Mouse (Mus musculus): ENCODE measurements at regions not wholly inside any gene's neighbourhood (a gene's known extent, or its start where the extent isn't known, plus 50 kb on each side); places are given as distances from the start of the nearest gene placed in this dataset.

DNA sequence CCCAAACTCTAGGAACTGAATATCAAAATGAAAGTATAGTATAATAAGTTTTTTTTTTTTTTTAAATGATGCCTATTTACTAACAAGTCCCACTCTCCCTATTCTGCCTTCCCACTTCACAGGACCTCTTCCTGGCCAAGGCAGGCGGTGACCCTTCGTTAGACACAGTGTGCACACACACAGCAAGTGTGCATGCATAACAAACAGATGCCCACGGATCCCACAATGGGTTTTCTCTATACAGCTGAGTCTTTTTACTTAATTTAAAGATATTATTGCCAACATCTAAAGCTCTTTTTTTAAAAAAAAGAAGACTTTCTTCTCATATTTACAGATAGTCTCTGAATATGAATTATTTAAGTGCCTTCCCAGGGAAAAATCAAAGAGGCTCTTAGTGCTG is 434.5 kb upstream of the Pou3f3 start:
- no peak for DNase-seq (ENCODE audit: low spot score in 2 of 2)

DNA sequence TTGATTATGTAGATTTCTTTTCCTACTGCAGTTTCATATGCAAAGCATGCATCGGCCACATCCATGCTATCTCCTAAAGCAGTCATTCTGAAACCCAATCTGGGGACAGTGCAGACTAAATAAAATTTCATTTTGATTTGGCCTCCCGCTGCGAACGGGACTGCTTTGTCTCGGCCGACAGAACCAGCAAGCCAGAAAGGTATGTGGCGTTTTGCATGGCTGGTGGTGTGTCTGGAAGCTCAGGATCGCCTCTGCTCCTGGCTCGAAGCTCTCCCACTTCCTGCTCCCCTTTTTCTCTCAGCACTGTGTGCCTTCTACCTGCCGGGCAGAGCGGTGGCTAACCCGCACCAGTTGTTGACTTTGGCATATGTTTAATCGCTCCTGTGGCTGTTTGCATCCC is 433.8 kb upstream of the Pou3f3 start:
- DNase-seq (ENCODE audit: low spot score in 2 of 2), result no peak

DNA sequence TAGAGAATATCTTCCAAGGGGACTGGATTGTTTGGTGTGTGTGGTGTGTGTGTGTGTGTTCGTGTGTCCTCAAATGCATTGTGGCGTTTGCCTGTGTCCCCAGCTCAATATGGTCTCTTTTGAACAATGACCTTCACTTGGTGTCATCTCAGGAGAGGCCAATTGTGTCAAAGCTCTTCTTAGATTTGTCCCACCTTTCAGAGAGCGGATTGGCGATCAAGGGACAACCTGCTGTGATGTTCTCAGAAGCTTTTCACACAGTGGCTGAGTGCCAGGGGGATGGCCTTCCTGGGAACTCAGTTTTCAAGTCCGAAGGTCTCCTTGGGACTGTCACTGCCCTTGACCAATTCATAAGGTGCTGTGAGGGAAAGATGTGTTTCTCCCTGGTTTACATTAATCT is 433.0 kb upstream of the Pou3f3 start:
- no peak for DNase-seq (ENCODE audit: low spot score in 2 of 2)

DNA sequence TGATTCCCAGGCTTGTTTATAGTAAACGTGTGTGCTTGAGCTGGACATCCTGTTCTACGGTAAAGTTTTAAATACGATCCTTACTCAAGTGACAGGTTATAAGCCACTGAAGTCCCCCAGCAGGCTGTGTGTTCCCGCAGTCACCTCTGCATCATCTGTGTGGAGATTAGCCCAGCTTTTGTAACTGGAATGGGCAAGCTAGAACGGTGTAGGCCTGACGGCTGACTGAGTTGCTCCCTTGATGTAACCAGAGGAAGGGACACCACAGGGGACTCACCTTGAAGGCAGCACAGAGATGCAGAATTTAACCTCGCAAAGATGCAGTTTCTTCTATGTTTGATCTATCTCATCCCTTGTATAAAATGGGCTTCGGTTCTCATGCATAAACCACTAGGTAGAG is 418.4 kb upstream of the Pou3f3 start:
- no peak for DNase-seq (ENCODE audit: low spot score in 2 of 2)

DNA sequence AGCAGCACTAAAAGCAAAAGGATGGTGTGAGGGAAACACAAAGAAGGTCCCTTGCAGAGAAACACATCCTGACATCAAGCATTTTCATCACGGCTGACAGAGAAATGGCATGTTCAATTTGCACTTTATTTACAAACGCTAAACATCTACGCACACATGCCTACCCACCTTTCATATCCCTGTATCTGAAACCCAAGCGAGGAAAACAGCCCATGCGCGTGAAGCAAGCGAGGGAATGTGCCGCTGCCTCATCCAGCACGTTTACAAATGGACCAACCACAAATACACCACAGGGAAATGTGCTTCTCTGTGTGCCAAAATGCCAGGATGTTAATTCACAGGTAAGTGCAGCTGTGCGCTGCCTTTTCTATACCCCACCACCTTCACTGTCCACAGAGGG is 399.7 kb upstream of the Pou3f3 start:
- no peak for DNase-seq (ENCODE audit: low spot score in 2 of 2)

DNA sequence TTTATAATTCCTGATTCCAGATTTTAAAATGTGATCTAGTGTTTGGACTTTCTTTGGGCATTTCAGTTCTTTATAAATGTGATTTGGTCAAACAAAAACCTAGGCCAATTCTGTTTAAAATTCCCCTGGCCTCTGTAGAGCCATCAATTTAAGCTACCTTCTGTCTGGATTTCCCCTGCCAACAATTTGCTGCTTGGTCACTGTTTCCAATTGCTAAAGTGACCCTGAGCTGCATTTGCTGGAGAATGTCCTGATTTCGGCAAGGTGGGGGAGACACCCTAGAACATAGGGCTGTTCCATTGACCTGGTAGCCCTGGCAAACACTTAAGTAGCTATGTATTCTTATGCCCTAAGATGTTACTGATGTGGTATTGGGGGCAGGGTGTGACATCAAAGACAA is 386.3 kb upstream of the Pou3f3 start:
- no peak for DNase-seq (ENCODE audit: low spot score in 2 of 2)

DNA sequence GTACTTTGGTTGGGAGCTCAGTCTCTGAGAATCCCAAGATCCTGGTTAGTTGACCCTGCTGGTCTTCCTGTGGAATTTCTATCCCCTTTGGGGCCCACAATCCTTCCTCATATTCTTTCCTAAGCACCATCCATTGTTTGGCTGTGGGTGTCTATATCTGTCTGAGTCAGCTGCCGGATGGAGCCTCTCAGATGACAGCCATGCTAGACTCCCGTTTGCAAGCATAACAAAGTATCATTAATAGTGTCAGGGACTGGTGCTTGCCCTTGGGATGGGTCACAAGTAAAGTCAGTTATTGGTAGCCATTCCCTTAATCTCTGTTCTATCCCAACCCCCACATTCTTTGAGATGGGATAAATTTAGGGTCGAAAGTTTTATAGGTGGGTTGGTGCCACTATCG is 382.1 kb upstream of the Pou3f3 start:
- DNase-seq (ENCODE audit: low spot score in 2 of 2), result no peak

DNA sequence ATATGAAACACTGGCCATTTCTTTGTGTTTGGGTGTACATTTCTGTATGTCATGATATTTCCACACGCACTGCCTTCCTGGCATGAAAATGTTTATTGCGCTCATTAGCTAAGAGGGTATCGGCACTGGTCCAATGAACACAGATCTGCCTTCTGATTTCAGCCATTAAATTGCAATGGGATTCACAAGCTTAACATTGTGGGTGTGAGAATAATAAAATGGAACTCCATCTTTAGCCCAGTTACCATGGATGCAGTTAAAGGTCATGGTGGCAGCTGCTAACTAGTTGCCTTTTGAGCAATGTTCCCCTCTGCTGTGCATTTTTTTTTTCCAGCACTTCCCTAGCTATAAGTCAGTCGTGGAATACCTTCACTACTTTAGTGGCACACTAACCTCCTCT is 343.7 kb upstream of the Pou3f3 start:
- DNase-seq (ENCODE audit: low spot score in 2 of 2), result no peak

DNA sequence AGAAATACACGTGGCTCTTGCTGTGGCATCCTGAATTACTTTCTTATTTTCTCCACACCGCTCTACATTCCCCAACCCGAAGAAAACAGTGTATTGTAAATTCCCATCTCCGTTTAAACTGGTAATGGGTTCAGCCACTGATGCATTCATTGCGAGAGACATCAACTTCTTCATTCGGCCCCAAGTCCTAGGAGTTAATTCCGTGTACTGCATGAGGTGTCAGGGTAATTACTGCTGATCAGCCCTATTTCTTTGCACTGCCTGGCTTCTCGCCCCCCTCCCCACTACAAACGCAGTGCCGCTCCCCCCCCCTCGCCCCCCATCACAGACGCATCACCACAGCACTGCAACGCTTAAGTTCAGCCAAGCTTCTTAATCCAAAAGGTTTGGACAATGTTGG is 343.2 kb upstream of the Pou3f3 start:
- no peak for DNase-seq (ENCODE audit: low spot score in 2 of 2)

DNA sequence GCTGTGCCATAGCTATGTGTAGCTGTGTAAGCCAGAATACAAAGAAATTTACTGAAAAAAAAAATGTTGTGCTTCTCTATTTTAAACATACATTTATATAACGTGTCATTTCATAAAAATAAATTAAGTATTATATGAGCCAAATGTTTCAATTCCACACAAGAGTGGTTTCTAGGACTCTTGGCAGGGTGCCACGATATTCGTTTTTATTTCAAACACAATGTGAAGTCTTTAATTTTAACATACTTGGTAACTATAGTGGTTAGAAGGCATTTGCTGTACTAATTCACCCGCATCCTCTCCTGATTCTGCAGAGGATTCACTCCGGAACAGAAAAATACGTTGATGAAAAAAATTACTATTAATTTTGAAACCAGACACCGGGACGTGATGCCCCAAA is 342.5 kb upstream of the Pou3f3 start:
- no peak for DNase-seq (ENCODE audit: low spot score in 2 of 2)

DNA sequence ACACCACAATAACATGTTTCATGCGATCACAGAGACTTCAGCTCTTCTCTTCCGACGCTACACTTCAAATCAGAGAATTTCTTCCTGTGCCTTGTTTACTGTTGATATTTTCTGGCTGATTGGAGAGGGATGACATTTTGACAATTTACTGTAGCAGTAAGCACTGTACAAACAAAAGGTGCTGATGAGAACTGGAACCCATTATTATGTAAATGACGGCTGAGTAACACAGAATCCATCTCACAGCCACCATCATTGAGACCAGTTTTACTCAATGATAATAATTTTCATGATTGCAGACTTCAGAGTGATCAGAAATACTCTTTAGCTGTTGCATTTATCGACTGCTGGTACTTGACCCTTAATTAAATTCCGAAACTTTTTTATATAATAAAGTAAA is 341.5 kb upstream of the Pou3f3 start:
- DNase-seq (ENCODE audit: low spot score in 2 of 2), result no peak

DNA sequence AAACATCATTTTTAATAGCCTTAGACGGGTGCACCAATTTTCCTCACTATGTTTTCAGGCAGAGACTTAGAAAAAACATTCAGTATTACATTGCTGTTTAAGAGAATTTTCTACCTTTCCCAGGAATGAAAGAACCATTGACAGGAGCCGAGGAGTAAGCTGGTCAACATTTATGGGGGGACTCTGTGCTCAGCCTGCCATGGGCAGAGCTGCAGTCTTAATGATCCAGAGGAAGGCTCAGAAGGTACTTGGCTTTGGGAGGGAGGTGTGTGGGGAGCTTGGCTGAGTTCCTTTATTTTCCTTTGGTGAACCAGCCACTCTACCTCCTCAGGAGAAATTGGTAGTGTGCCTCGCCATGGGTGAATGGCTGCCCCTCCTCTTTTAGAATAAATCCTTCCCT is 333.1 kb upstream of the Pou3f3 start:
- DNase-seq (ENCODE audit: low spot score in 2 of 2), result no peak

DNA sequence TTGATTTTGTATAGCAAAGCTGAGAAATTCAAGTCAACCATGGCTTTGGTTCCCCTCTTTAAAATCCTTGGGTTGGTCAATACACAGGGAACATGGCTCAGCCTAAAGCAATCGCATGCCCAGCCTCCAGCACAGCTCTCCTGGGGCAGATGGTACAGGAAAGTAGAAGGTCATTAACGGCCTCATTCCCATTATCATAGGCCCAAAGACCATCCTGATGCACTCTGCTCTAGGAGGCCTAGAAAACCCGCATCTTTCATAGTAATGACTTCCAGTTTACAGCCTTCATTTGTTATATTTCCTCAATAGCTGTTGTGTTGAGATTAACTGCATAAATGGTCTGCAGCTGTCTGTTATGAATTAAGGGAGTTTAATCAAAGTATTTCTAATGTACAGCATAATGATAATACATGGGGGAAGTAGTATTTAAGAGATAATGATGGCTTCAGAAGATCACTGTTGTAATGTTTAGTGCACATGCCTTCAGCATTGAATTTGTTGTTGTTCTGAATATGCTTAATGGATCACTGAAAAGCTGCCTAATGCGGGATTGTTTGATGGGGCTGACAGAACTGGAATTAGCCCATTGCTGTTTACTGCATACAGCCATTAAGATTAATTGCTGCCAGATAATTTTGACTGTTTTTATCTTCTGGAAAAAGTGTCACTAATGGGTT is 329.8 kb upstream of the Pou3f3 start:
- DNase-seq (ENCODE audit: low spot score in 2 of 2), result no peak

DNA sequence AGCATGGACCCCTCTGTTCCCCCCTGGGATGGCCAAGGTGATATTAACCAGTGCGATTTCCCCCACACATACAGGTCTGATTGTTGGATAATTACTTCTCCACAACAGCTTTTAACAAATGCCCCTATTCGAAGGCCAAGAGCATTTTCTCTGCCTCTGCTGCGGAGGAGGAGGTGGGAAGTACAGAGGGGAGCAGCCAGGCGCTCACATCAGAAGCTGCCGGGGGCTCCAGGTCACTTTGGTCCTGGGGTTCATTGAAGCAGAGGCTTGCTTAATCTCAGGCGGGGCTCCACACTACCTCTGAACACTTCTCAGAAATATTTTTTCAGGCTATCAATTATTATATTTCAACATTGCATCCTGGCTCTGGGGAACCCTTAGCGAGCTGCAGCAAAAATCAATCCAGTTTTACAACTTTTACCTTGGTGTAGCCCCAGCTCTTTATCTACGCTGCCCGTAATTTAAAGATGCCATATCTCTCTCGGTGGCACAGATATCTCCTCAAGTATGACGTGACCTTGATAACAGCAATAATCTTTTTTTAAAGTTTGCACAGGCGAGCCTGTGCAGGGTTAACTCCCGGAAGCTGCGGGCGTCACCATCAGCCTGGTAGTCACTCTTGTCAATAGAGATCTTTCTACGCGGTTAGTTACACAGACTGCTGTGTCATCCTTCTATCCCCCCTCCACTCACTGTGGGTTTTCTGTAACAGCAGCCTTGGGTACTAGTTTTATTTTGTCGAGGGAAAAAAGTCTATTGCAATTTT is 307.5 kb upstream of the Pou3f3 start:
- DNase-seq (ENCODE audit: low spot score in 2 of 2), result no peak

DNA sequence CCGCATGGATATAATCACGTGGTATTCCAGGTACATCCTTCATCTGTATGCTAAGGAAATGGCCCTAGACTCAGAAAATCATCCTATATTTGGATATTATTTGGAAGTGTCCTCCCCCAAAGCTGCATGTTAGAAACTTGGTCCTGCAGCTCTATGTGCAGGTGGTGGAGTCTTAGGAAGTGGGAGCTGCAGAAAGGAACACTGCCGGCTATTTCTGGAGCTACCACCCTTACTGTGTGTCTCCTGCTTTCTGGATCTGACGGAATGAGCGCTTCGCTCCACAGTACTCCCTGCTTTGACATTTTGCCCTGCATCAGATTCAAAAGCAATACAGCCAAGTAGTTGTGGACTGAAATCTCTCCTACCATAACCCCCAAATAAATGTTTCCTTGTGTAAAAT is 306.8 kb upstream of the Pou3f3 start:
- no peak for DNase-seq (ENCODE audit: low spot score in 2 of 2)

DNA sequence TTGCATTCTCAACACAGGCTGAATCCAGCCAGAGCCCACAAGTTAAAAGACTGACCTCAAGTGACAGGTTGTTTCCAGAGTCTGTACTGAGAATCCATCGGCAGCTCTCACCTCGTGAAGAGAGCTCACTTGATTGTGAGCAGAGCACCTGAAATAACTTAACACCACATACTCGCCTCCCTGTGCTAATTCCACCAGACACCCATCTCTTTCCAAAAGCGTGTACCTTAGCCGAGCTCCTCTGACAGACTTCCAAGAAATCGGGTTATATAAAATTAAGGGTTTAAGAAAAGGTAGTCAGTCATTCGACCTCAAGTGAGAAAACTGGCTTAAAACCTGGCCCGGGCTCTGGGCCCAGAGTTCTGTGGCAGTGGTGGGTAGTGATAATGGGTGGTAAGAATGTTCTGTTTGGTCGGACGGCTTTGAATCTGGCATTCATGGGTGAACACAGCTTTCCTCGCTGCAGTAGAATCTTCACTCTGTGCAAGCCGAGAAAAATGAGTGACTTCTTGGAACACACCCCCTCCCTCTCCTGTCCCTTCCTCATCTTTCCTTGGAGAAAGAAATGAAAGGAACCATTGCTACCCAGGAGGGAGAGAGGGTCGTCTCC is 299.8 kb upstream of the Pou3f3 start:
- no peak for DNase-seq (ENCODE audit: low spot score in 2 of 2)

DNA sequence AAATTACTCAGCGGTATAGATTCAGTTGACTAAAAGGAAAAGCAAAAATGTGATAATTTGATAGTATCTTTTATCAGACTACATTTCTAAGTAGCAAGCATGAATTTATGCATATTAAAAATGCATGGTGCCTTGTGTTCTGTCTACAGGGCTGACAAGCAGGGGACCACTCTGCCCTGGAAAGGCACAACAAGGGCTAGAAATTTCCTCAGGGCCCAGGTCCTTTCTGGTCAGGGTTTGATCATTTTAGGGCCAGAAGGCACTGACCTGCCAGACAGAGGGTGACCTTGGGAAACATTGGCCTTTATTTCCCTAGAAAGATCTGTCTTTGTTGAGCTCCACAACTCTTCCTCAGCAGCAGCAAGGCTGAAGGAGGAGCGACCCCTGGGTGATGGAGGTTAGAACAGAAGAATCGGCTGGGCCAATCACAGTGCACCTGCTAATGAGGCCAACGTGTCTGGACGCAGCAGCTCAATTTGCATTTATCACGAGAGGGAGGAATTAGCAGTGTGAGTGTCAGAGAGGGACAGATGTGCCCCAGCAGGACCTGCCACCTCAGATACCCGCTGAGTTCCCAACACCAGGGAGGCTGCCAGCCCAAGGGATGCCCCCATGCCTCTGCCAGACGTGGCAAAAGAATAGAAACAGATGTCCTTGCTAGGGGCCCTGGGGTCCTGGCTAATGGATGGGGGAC is 297.0 kb upstream of the Pou3f3 start:
- DNase-seq (ENCODE audit: low spot score in 2 of 2), result no peak

DNA sequence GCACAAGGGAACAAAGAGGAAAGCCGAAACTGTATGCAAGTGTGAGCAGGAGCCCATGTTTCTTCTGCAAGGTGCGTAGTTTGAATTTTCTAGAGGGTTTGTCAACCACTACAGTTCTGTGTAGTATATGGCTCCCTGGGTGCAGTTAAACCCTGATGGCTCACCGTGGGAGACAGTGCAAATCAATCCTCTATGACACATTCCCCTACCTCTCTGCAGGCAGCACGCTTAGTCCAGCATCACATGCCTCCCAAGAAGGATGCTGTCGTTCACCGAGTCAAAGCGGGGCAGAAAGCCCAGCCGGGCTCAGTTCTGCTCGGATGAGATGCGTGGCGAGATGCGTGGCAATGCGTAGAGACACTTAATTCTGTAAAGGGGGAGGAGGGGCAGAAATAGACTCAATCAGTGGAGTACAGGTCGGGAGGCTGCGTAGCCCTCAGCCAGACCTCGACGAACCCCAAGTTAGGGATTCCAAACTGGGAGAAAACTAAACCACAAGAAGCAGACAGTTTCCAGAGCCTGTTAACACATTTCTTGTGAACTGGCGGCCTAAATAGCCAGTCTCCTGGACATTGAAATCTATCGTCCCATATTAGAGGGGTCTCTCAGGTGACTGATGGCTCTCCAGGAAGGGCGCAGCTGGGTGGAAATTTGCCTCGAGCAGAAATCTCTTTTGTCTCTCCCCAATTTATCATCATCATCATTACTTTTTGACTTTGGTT is 279.6 kb upstream of the Pou3f3 start:
- DNase-seq (ENCODE audit: low spot score in 2 of 2), result no peak

DNA sequence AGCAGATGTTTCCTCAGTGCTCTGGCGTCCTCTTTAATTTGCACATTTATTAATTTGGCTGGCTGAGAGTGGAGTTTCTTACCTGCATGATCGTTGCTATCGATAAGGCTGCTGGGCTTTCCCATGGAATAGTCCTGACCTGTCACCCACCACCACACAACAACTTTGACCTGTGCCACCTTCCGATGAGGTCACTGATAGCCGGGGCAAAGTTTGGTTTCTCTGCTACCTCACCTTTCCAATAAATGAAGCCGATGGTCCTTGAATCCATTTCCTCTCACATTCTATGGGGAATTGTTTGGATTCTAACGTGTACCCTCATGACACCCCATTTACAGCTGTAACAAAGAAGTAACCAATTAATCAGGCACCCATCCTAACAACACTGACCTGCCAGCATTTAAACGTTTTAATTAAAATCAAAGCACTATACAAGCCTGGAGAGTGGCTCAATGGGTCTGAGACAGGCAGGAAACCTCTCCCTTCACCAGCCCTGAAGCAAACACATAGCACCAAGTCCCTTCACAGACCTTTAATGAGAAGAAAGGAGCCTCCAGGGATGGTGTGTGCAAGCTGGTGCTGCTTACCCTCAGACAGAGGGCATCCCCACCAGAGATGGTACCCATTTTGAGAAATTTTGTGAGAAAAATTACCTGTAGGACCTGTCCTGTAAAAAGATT is 278.9 kb upstream of the Pou3f3 start:
- no peak for DNase-seq (ENCODE audit: low spot score in 2 of 2)

DNA sequence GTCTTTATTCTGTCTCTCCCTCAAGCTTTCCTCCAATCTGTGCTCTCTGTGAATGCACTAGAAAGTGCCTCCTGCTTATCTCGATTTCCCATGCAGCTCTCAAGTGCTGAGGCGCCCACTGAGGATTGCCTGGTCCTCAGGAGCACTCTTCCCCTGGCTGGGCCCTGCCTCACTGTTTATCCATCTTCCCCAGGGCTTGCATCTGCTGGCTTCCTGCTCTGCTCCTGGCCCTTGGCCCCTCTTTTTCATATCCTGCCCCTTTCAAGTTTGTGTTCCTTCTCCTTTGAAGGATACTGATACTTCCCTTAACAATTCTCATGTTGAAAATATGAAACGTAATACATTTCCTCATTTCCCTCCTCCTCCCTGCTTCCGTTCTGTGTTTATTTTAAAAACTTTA is 277.8 kb upstream of the Pou3f3 start:
- DNase-seq (ENCODE audit: low spot score in 2 of 2), result no peak

DNA sequence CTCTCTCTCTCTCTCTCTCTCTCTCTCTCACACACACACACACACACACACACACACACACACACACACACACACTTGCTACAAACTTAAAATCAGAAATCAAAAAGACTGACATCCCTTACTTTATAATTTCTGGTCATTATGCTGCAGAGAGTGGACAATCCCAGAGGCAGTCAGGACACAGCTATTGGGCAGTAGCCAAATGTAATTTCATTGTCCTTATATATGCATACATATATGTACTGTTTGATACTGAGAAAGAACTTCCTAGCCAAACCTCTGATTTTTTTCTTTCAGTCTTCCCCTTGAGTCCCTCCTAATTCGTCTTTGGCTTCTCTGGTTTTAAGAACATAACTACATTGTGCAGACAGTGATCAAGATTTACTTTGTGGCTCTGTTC is 277.3 kb upstream of the Pou3f3 start:
- no peak for DNase-seq (ENCODE audit: low spot score in 2 of 2)
